Mouse (Mus musculus) G1E (cell line): ENCODE measurements around the gene Gm4969.

Experiments
- CTCF ChIP-seq: IDR thresholded peaks from 2 replicates; pipeline ENCODE4 v1.5.1; 2012; ENCODE audit warnings: low read depth, low read length, inconsistent platforms, mixed read lengths
- GATA1 ChIP-seq: IDR thresholded peaks from 2 replicates; pipeline ENCODE4 v1.6.1; 2012; ENCODE audit warnings: borderline replicate concordance, low read length, inconsistent platforms, mixed read lengths
- TAL1 ChIP-seq: conservative IDR thresholded peaks from 2 replicates; pipeline ENCODE4 v1.6.1; 2012; ENCODE audit warnings: low read depth, low read length, inconsistent platforms, mixed read lengths

DNA sequence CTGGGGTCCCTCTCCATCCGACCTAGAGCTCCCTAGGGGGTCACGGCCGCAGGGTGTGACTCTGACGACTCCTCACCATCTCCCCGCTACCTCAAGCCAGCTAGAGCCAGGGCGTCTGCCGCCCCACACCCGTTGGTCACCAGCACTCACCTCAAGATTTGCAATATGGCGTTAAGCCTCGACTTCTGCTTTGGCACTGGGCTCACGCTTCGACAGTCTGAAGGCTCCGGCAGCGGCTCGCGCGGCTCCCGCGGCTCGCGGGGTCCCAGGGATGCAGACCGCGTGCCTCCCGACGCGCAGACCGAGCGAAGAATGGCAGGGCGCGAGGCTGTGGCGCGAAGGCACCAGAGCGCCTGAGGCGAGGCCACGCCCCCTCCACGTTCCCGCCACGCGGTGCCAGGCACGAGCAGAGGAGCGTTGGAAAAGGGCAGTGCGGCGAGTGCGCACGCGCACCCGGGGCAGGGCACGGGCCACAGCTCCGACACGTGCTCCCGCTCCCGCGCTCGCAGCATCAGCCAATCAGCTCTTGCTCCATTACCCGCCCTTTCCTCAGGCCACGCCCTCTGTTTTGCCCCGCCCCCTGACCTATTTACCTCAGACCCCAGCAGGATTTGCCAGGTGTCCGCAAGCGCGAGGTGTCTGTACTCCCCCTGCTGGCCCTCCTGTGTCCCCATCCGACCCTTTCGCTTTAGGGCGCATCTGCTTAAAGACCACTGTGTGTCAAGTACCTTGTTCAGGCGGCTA lies at the start of gene Gm4969:
- TF ChIP-seq TAL1 (no peak), CTCF (no peak), GATA1 (no peak)
